Mouse (Mus musculus) C2C12 (cell line): Measurements from ENCODE around the gene Wfdc5.

Experiments used
- CTCF ChIP-seq: IDR thresholded peaks from one replicate; pipeline ENCODE4 v1.5.1; 2011; ENCODE audit not compliant: control insufficient read depth, insufficient read depth, insufficient read length
- MAX ChIP-seq: IDR thresholded peaks from one replicate; pipeline ENCODE4 v1.6.1; 2011; ENCODE audit warnings: mild to moderate bottlenecking, control low read depth
- MYOG ChIP-seq: IDR thresholded peaks from one replicate; pipeline ENCODE4 v1.6.1; 2011; ENCODE audit not compliant: control insufficient read depth, insufficient read length; ENCODE audit errors: extremely low read depth
- USF1 ChIP-seq: IDR thresholded peaks from one replicate; pipeline ENCODE4 v1.6.1; 2011; ENCODE audit warnings: low read depth, mild to moderate bottlenecking, control low read depth, moderate library complexity

- TF ChIP-seq MYOG, result no peak
- TF ChIP-seq CTCF, result no peak
- TF ChIP-seq MAX, result no peak
- no peak for TF ChIP-seq USF1
Observed at GRCm38 (mm10) chr2:164142021-164142420, 40.5 kb downstream of the Wfdc5 start.
